Mouse (Mus musculus) CD4-positive naive resting alpha-beta T cell, adult 57 days (primary cell): ENCODE measurements around the gene 4933416C03Rik. TPM values are rescaled to one million over a fixed set of nuclear protein-coding genes. Genes with fewer than 3 reads are reported as not detected.

Experiments
- total RNA-seq: library from RNA; stranded (reverse); gene quantifications from one replicate; pipeline ENCODE4 v1.2.4, GENCODE M21; 2023

The 4933416C03Rik gene
- total RNA-seq, result not detected

GRCm38 (mm10) chr10:116113867-116114474 lies at the start of gene 4933416C03Rik:
Gene 4933416C03Rik (minus strand): TSS chr10:116113917.

Other genes starting within 250 kb of the 4933416C03Rik start
- gene Ptprr, start 95.7 kb downstream of the 4933416C03Rik start, total RNA-seq, result not detected
- gene Ptprb, start 161.6 kb upstream of the 4933416C03Rik start, total RNA-seq, result 0.95 TPM